Mouse (Mus musculus): ENCODE data around the gene Tbc1d16. TPM values are rescaled to one million over a fixed set of nuclear protein-coding genes. Genes with fewer than 3 reads are reported as not detected.
A peak's percentile ranks its signal among the peaks of the same experiment; 100 is the strongest.

The Tbc1d16 gene
- total RNA-seq, 2 experiments from 2014 or later: 57.7 to 67.8 TPM

DNA sequence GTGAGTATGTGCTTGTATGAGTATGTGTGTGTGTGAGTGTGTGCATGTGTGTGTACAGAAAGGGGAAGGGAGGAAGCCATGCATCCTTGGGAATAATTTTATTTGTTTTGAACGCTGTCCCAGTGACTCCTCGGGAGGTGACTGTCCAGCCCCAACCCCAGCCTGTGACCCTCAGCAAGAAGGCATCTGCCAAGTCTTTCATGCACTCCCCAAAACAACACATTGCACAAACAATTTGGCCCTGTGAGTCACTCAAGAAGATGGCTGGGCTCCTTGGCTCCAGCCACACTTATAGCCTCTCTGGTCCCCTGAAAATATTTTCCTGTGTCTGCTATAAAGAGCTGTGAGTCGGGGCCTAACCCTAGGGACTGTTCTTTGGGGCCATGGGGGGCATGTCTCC is 41.9 kb downstream of the Tbc1d16 start:
- intact Hi-C loops (cut with DNase I): loop anchor here (5.0 kb wide), 1 partner anchor 94 kb away; no protein-coding TSS in a partner anchor

DNA sequence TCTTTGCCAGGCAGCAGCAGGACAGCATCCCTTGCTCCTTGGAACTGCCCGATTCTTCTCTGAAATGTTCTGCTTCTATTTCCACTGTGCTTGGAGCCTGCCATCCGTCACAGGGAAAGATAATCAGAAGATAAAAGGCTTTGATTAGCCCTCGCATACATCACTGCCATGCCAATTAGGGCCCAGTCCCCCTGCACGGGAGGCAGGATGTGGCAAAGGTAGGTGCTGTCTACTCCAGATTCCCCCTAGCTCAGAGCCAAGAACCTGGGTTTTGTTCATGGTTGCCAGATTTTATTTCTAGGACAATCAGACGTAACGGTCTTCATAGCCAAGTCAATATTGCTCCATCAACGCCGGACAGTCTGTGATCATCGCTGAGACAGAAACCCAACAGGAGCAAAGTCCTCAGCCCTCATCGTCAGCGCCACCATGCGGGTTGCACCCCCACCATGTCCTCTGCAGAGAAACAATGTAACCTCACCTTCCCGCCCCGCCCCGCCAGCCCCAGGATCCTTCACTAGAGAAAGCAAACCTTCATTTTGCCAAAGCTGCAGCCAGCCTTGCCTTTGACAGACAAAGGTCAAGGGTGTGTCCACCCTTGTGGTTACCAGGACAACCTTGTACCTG is 44.5 kb downstream of the Tbc1d16 start:
- no peak for DNase-seq
- intact Hi-C loops (cut with DNase I): no loop called here

More for the DNA sequence above, 41.9 kb downstream of the Tbc1d16 start:
- DNase-seq: no peak

DNA sequence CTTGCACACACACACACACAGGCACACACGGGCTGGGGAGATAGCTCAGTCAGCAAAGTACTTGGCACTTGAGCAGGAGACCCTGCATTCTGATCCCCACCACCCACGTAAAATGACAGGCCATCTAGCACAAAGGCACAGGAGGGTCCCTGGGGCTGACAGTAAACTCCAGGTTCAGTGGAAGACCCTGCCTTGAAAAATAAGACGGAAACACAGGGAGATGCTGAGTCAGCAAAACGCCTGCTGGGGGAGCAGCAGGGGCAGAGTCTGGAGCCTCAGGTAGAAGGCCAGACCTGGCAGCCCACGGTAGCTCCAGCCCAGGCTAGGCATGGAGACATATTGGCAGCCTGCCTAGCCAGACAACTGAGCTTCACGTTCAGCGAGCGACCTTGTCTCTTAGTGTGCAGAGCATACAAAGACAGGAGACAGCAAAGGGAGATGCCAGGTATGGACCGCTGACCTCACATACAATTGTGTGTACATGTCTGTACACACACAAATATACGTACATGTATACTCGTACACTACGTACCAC is 46.4 kb downstream of the Tbc1d16 start:
- intact Hi-C loops (cut with DNase I): no loop called here
- DNase-seq: no peak

DNA sequence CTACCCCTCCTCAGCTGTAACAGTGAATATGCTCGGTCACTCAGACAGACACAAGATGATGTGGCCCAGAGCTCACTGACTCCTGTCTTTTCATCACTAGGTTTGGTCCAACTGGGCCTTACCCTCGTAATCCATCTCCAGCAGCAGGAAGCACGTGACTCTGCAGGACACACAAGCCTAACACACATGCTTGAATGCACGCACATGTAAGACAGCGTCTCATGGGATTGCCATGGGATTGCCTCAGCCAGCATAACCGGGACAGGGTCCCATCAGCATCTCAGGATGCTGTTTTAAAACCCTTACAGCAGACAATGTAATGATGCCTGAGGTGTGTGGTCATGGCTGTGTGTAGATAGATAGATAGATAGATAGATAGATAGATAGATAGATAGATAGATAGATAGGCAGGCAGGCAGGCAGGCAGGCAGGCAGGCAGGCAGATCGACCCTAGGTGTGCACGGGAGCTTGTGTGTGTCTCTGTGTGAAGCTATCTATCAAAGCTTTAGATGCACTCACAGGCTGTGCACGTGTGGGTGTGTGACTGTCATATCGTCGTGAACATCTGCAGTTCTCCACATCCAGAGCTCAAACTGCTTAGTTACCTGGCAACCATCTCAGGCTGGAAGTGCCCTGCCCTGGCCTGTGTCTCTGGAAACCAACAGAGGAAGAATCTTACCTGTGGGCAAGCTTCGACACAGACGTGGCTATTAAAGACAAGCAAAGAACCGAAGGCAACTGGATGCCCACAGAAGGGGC is 47.3 kb downstream of the Tbc1d16 start:
- intact Hi-C loops (cut with DNase I): no loop called here

DNA sequence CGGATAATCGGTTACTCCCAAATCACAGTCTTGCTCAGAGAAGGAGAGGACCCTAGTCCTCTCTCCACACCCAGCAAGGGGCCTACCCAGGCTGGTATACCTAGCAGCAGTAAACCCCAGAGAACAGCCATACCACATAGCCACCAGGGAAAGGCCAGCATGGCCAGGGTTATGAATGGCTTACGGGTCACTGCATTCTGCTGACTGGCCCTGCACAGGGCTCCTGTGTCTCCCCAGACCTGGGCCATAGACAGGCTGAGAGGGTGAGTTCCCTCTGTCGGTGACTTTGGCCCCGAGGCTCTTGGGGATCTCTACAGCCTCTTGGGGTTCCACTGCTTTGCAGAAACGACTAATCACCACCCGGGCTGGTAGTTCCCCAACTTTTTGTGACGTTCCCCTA is 50.0 kb downstream of the Tbc1d16 start:
- DNase-seq: no peak
- intact Hi-C loops (cut with DNase I): no loop called here

More for the DNA sequence above, 47.3 kb downstream of the Tbc1d16 start:
- no peak for DNase-seq

DNA sequence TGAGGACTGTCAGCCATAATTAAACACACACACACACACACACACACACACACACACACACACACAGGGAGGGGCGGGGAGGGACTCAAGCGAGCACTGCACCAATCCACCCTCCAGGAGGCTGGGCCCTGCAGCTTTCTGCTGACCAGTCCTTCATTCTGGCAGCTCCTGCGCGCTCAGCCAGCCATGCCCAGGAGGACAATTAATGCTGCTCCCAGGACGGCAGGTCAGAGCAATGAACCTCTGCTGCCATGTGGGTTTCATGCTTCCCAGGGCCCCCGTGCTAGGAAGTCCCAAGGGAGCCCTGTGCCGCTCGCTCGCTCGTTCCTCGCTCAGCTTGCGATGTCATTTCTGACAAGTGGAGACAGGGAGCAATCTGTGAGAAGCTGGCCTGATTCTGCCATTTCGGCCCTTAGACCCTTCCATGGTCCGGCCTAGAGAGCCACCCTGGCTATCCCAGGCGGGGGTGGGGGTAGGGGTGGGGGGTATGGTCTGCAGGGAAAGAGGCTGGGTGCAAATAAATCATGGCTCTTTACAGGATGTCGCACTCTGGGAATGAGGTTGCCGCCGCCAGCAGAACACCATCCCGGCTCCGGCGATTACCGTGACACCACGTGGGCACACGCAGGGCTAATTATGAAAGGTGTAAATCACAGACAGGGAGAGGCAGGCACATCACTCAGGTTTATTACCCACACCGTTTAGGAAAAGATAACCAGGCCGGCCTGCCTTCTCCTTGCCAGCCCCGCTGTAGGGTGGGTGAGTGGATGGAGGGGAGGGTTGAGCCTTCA is 51.7 kb downstream of the Tbc1d16 start:
- intact Hi-C loops (cut with DNase I): no loop called here
- DNase-seq: no peak

DNA sequence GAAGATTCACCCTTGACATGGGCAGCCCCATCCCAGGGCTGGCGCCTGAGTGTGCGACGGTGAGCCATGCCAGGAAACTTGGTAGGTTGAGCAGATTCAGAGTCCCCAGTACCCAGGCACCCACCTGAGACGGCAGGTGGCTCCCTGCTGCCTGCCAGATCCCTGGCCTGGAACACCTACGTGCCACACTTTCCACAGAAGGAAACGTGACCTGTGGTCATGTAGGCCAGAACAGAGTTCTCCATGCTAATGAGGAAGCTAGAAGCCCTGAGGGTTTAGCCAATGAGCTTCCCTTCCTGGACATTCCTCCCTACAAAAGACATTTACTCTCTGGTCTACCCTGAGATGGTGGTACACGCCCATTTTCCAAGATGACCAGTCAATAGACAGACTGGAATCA is 56.7 kb downstream of the Tbc1d16 start:
- no peak for DNase-seq

DNA sequence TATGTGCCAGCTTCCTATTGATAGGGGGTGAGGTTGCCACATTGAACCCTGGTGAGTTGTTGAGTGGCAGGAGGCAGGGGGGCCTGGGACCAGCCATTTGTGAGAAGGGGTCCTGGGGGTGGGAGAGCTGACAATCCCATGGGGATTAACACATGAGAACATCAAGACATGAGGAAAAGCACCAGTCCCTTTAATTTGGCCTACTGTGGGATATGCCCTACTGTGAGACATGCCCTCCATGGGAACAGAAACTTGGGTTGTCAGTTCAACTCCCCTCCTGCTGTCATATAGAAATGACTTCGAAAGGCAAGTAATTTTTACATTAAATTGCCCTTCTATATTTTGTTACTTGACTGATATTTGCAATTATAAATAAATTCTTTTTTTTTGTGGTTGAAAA is 59.4 kb downstream of the Tbc1d16 start:
- intact Hi-C loops (cut with DNase I): no loop called here
- no peak for DNase-seq

More for the DNA sequence above, 56.7 kb downstream of the Tbc1d16 start:
- intact Hi-C loops (cut with DNase I): no loop called here

DNA sequence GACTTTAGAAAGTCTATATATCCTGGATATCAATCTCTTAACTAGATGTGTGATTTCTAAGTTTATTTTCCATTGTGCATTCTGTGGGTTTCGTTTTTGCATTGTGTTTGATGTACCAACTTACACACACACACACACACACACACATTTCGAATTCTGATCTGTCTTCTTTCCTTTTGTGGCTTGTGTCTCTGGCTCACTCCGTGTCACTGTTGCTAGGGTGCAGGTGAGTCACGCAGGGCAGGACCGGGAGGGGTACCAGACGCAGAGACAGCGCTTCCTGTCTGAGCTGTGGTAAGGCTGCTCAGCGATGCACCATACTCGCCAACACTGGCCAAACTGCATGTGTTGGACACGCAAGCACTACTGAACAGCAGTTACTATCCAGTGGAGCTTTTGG is 62.3 kb downstream of the Tbc1d16 start:
- intact Hi-C loops (cut with DNase I): no loop called here

DNA sequence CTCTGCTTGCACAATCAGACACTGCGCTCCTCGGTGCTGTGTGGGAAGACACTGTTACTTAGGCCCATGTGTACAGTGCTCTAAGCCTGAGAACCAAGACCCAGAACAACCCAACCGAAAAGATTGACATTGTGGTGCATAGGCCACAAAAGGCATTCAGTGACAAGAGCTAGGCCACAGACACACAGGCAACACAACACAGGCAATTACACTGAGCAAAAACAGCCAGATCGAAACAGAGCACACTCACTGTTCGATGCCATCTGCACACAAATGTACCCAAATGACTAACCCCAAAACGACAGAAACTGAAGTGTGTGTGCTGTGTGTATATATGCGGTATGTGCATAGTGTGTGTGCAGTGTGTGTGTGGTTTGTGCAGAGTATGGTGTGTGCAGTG is 63.9 kb downstream of the Tbc1d16 start:
- no peak for DNase-seq
- intact Hi-C loops (cut with DNase I): no loop called here

More for the DNA sequence above, 62.3 kb downstream of the Tbc1d16 start:
- no peak for DNase-seq

DNA sequence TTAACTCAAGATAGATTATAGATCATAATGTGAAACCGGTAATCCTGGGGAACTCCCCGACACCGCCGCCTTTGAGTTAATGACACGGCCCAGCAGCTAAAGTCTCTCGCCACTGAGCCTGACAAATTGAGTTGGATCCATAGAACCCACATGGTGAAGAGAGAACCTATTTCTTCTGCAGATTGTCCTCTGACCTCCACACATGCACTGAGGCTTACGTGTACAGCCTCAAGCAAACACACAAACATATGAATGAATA is 64.6 kb downstream of the Tbc1d16 start:
- intact Hi-C loops (cut with DNase I): no loop called here
- no peak for DNase-seq

DNA sequence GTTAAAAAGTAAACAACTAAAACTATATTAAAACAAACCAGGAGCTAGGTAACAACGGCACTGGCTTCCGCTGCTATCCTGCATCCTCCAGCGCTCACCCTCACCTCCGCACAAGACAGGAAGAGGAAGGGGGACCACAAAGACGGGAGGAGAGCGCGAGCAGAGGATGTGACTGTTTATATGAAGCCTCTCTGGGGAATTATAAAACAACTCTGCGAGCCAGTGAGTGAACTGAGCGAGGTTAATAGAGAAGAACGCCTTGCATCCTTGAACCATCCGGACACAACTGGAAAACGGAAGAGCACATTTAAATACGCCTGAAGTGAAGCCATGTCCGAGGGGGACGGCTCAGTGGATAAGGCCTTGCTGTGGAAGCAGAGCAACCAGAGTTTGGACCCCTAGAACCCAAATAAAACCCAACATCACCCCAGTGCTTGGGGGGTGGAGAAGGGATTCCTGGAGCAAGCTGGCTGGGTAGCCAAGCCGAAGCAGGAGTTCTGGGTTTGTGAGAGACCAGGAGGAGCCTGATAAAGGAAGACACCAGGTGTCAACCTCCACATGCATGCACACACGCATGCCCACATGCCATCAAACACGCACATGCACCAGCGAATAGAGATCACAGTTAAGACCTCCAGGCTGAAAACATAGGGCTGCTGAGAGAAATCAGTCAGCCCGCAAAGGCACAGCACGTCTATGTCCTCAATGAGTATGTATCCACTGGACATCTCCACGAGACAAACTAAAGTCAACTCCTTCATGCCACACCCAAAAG is 65.2 kb downstream of the Tbc1d16 start:
- intact Hi-C loops (cut with DNase I): no loop called here
- DNase-seq: no peak

DNA sequence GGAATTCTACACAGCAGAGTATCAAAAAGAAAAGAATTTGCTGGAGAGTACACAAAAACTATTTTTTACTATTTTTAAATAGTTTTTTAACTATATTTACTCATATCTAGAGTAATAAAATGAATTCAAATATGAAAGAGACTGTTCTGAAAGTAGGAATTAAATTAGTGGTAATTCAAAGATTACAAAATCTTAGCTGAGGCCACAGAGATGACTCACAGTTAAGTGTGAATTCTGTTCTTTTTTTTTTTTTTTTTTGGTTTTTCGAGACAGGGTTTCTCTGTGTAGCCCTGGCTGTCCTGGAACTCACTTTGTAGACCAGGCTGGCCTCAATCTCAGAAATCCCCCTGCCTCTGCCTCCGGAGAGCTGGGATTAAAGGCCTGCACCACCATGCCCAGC is 66.6 kb downstream of the Tbc1d16 start:
- intact Hi-C loops (cut with DNase I): no loop called here

DNA sequence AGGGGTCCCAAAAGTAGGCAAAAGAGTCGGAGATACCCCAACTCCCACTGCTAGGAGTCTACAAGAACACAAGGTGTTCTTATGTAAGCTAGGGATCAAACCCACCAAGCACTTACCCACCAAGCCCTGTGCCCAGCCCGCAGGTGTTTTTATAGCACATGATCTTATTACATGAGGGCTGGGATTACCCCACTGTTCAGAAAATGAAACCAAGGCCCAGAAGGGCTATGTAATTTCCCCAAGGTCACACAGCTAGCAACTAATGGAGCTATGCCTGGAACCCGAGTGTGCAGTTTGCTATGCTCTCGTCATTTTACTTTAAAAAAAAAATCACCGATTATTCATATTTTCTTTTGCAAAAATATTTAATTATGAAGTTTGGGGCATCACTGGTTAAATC is 68.2 kb downstream of the Tbc1d16 start:
- DNase-seq: no peak
- intact Hi-C loops (cut with DNase I): no loop called here

More for the DNA sequence above, 66.6 kb downstream of the Tbc1d16 start:
- DNase-seq: no peak

DNA sequence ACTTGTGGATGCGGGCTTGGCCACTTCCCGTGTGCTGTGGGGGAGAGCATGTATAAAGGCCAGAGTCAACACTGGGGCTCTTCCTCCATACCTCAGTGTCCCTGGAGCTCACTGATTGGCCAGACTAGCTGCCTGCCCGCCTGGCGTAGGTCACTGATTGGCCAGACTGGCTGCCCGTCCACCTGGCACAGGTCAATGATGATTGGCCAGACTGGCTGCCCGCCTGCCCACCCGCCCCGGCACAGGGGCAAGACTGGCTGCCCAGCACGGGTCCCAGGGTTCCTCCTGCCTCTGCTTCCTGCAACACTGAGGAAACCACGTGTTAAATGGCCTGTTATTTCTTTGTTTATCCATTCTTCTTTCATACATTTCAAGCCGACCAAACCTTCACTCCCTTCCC is 68.8 kb downstream of the Tbc1d16 start:
- intact Hi-C loops (cut with DNase I): no loop called here
- DNase-seq: peak; percentile 31 to 32

DNA sequence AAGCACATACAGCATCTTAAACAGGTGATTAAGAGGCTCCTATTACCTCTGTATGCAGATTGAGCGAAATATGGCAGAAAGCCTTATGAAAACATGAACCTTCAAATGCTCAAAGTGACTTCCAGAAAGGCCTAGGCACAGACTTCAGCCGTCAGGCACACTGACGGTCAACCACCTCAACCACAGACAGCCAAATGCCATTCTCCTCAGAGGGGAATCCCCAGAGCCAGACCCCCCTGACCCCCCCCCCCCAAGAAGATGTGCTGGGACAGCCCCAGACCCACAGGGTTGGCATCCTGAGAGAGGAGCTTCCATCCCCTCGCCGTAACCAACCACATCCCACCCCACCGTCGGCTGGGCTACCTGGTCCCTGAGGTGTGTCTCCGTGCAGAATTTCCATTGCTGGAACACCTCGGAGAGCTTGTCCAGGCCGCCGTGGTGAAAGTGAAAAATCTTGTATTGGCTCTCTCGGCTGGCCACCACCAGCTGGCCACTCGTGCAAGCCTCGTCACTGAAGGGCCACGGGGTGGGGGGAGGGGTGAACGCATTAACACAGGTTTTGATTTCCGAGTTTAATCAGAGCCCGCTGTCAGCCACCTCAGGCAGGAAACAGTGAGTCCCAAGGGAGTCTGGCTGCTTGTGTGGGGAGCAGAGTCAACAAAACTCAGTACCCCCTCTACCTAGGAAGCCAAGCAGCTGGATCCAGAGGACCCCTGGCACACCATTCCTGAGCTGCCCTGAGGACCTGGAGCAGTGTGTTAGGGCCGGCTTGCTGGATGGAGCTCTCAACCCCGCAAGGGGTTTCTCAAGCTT is 70.7 kb downstream of the Tbc1d16 start:
- DNase-seq: no peak
- intact Hi-C loops (cut with DNase I): no loop called here

DNA sequence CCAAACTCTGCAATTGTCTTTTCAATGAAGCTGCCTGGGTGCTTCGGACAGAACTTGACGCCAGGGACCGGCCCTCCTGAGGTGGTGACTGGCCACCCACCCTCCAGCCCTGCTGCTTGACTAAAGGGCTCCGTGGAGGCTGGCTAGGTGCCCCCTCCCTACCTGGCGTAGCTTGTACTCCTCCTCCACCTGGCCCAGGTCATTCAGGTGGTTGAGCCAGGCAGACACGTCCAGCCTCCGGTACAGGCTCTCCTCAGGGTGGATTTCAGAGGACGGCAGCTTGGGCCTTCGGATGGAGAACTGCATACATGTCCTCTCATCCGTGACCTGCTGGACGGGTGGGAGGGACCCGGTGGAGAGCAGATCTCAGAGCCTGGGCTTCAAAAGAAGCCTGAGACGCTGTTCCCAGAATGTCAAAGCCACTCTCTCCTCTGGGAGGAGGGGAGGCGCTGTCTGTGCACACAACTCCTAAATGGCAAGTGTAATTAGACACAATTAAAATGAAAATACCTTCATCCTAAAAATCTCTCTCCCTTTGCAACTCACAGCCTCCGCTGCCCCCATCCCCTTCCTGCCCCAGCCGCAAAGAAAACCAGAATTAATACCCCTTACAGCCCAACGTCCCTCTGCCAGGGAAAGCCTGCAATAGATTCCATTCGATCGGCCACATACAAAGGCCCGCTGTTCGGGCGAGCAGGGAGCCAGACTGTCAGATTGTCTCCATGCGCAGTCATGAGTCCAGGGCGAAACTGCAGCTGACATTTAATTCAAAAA is 71.6 kb downstream of the Tbc1d16 start:
- intact Hi-C loops (cut with DNase I): no loop called here

DNA sequence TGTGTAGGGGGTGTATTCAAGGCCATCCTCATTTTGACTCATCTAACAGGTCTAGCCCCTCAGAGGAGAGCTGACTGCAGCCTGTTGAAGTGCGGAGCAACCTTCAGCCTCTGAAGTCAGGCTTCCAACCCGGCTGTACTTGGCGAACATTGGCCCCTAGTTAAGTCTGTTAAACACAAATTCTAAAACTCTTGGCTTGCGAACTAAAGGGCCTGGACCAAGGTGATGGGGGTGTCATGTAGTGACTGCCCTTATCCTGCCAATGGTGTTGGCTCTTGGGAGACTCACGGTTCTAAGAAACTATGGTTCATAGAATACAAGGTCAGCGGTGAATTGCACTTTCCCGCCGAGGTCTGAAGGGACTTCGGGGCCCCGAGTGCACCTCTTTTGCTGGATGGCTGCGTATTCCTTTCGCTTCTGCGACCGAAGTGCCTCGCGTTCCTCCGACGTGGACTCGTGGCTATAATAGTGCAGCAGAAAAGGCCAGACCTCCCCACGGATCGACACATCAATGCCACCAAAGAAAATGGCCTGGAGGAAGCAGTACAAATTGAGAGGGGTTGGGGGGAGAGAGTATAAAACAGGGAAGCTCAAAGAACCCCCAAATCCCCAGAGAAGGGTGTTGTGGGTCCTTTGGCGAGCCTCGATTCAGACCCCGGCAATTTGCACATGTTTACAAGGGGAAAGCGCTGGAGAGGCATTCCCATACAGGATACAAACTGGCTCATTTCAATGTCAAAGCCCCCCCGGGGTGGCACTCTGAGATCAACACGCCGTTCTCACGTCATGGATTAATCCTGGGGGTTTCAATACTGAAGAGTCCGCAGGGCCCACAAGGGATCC is 72.4 kb downstream of the Tbc1d16 start:
- DNase-seq: no peak
- intact Hi-C loops (cut with DNase I): no loop called here

More for the DNA sequence above, 71.6 kb downstream of the Tbc1d16 start:
- no peak for DNase-seq
